Mouse (Mus musculus) testis, adult 2 months (tissue): ENCODE data around the gene Mast3.

Source experiments
- CTCF ChIP-seq: fragments of 200-500 bp; IDR thresholded peaks from 2 replicates; pipeline ENCODE4 v1.5.1; 2012; ENCODE audit warnings: low read depth, mild to moderate bottlenecking, inconsistent platforms, low read length, moderate library complexity; ENCODE audit not compliant: control insufficient read depth, insufficient read depth, insufficient replicate concordance
- POLR2A ChIP-seq: fragments of 200-500 bp; IDR thresholded peaks from 2 replicates; pipeline ENCODE4 v1.6.1; 2012; ENCODE audit warnings: low read depth, mild to moderate bottlenecking, inconsistent platforms, low read length, moderate library complexity; ENCODE audit not compliant: control insufficient read depth

GRCm38 (mm10) chr8:70853863-70854262, 49.0 kb upstream of the Mast3 start:
- TF ChIP-seq CTCF (no peak), POLR2A (no peak)
